Mouse (Mus musculus) layer of hippocampus, adult 2 months (tissue): ENCODE measurements around the gene Coro1c. TPM values are rescaled to one million over a fixed set of nuclear protein-coding genes. Genes with fewer than 3 reads are reported as not detected.

Experiments
- DNase-seq, 2 experiments: peaks; one replicate each; pipeline ENCODE4 v3.0.0; 2022; ENCODE audit warnings: low spot score in 2 of 2
- H3K27ac ChIP-seq: fragments of 200-600 bp; 2 replicates; pipeline ENCODE4 v1.8.1; 2022
- H3K4me3 ChIP-seq: fragments of 200-600 bp; 2 replicates; pipeline ENCODE4 v1.8.1; 2022; ENCODE audit warnings: mild to moderate bottlenecking
- CTCF ChIP-seq: fragments of 200-600 bp; conservative IDR thresholded peaks from 2 replicates; pipeline ENCODE4 v1.8.1; 2022; ENCODE audit warnings: antibody characterized with exemption, mild to moderate bottlenecking, moderate library complexity
- total RNA-seq, 2 experiments: library from RNA; stranded (reverse); gene quantifications; 2 replicates each; pipeline ENCODE4 v1.2.3; 2021

Coro1c gene
- total RNA-seq, 2 experiments from 2014 or later, result 95.2 to 101 TPM

- no peak for DNase-seq
- TF ChIP-seq CTCF, result peak; percentile 68
- Histone ChIP-seq H3K27ac (no peak overlapping the region), H3K4me3 (no peak overlapping the region)
These were observed 34.0 kb upstream of the Coro1c start for GRCm38 (mm10) chr5:113942580-113942979.

- DNase-seq, result no peak
- H3K4me3 ChIP-seq, result no peak overlapping the region
- H3K27ac ChIP-seq, result no peak overlapping the region
- TF ChIP-seq CTCF, result no peak
These were observed 30.8 kb upstream of the Coro1c start for GRCm38 (mm10) chr5:113939263-113939900.

GRCm38 (mm10) chr5:113937650-113938049, 29.1 kb upstream of the Coro1c start:
- TF ChIP-seq CTCF, result no peak
- H3K27ac ChIP-seq, result no peak overlapping the region
- no peak overlapping the region for H3K4me3 ChIP-seq
- no peak for DNase-seq

GRCm38 (mm10) chr5:113933889-113934288, 25.3 kb upstream of the Coro1c start:
- no peak for TF ChIP-seq CTCF
- DNase-seq, result no peak
- no peak overlapping the region for H3K27ac ChIP-seq
- H3K4me3 ChIP-seq, result no peak overlapping the region

- no peak for DNase-seq
- Histone ChIP-seq H3K27ac (no peak overlapping the region), H3K4me3 (no peak overlapping the region)
- TF ChIP-seq CTCF, result peak; percentile 58
These were observed 24.9 kb upstream of the Coro1c start for GRCm38 (mm10) chr5:113933480-113933879.

- no peak overlapping the region for H3K4me3 ChIP-seq
- no peak for TF ChIP-seq CTCF
- no peak for DNase-seq
- no peak overlapping the region for H3K27ac ChIP-seq
These were observed 23.8 kb upstream of the Coro1c start for GRCm38 (mm10) chr5:113932310-113932709.

- DNase-seq, result no peak
- TF ChIP-seq CTCF, result no peak
- Histone ChIP-seq H3K4me3 (no peak overlapping the region), H3K27ac (no peak overlapping the region)
These were observed 22.4 kb upstream of the Coro1c start for GRCm38 (mm10) chr5:113930648-113931609.

GRCm38 (mm10) chr5:113929950-113930647, 21.5 kb upstream of the Coro1c start:
- Histone ChIP-seq H3K4me3 (no peak overlapping the region), H3K27ac (no peak overlapping the region)
- no peak for DNase-seq
- no peak for TF ChIP-seq CTCF

GRCm38 (mm10) chr5:113929526-113929925, 21.0 kb upstream of the Coro1c start:
- TF ChIP-seq CTCF, result peak; percentile 58
- Histone ChIP-seq H3K27ac (no peak overlapping the region), H3K4me3 (no peak overlapping the region)
- no peak for DNase-seq

- TF ChIP-seq CTCF, result no peak
- H3K27ac ChIP-seq, result no peak overlapping the region
- DNase-seq, result no peak
- no peak overlapping the region for H3K4me3 ChIP-seq
These were observed 16.1 kb upstream of the Coro1c start for GRCm38 (mm10) chr5:113924608-113925007.

- DNase-seq, result no peak
- Histone ChIP-seq H3K4me3 (no peak overlapping the region), H3K27ac (no peak overlapping the region)
- TF ChIP-seq CTCF, result no peak
These were observed 13.0 kb upstream of the Coro1c start for GRCm38 (mm10) chr5:113921310-113922166.

- Histone ChIP-seq H3K4me3 (no peak overlapping the region), H3K27ac (no peak overlapping the region)
- no peak for TF ChIP-seq CTCF
- DNase-seq, result no peak
These were observed 10.5 kb upstream of the Coro1c start for GRCm38 (mm10) chr5:113919060-113919459.
